Mouse (Mus musculus) myocyte (in vitro differentiated cells): Measurements from ENCODE around the gene Fam198b.

ENCODE experiments used
- CEBPB ChIP-seq: IDR thresholded peaks from 2 replicates; pipeline ENCODE4 v1.6.1; 2011; ENCODE audit warnings: mild to moderate bottlenecking, moderate library complexity; ENCODE audit not compliant: poor library complexity, insufficient read depth, severe bottlenecking
- MAX ChIP-seq: IDR thresholded peaks from one replicate; pipeline ENCODE4 v1.6.1; 2011; ENCODE audit warnings: low read depth, mild to moderate bottlenecking, control low read depth
- MYOD1 ChIP-seq, 3 experiments: IDR thresholded peaks; one replicate each; pipeline ENCODE4 v1.6.1; 2011; ENCODE audit warnings: control low read depth in 2 of 3, low read depth in 2 of 3, mild to moderate bottlenecking in 2 of 3, moderate library complexity in 1 of 3; ENCODE audit not compliant: insufficient read length in 2 of 3, control insufficient read depth in 1 of 3
- POLR2A ChIP-seq: IDR thresholded peaks from one replicate; pipeline ENCODE4 v1.6.1; 2011; ENCODE audit warnings: low read depth, mild to moderate bottlenecking, control low read depth, moderate library complexity; ENCODE audit not compliant: insufficient read length
- POLR2AphosphoS2 ChIP-seq: IDR thresholded peaks from one replicate; pipeline ENCODE4 v1.6.1; 2011; ENCODE audit warnings: low read depth, control low read depth; ENCODE audit not compliant: insufficient read length
- TCF12 ChIP-seq: IDR thresholded peaks from one replicate; pipeline ENCODE4 v1.6.1; 2011; ENCODE audit warnings: mild to moderate bottlenecking, control low read depth; ENCODE audit not compliant: poor library complexity, insufficient read depth, severe bottlenecking
- TCF3 ChIP-seq: IDR thresholded peaks from one replicate; pipeline ENCODE4 v1.6.1; 2011; ENCODE audit warnings: low read depth, control low read depth; ENCODE audit not compliant: insufficient read length
- USF1 ChIP-seq: IDR thresholded peaks from one replicate; pipeline ENCODE4 v1.6.1; 2011; ENCODE audit warnings: low read depth, mild to moderate bottlenecking, control low read depth, moderate library complexity

- no peak for TF ChIP-seq MYOD1 (IDR thresholded peaks at IDR 0.05; ENCODE audit: control insufficient read depth in 1 of 3, insufficient read length in 2 of 3, low read depth in 2 of 3)
- no peak for TF ChIP-seq CEBPB
- no peak for TF ChIP-seq MAX
- no peak for TF ChIP-seq POLR2A
- TF ChIP-seq TCF12, result no peak
- no peak for TF ChIP-seq POLR2AphosphoS2
- no peak for TF ChIP-seq USF1
- TF ChIP-seq TCF3, result no peak
These were observed 3.6 kb downstream of the Fam198b start for GRCm38 (mm10) chr3:79887966-79888365.
